Mouse (Mus musculus): ENCODE data around the gene Serpina11. TPM values are rescaled to one million over a fixed set of nuclear protein-coding genes. Genes with fewer than 3 reads are reported as not detected.
A peak's percentile ranks its signal among the peaks of the same experiment; 100 is the strongest.

The Serpina11 gene
- polyA plus RNA-seq, 1 experiment from 2014 or later, result not detected

DNA sequence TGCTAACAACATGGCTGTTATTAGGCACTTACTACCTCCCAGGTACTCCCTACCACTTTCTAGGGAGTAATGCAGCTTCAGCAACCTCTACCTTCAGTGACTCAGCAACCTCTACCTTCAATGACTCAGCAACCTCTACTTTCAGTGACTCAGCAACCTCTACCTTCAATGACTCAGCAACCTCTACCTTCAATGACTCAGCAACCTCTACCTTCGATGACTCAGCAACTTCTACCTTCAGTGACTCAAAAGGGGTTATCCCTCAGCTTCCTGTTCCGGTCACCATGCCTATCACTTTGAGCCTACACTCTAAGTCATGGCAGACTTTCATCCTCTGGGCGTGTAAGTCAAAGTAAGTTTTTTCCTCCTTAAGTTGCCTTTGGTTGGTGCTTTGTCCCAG, 10.8 kb upstream of the Serpina11 start:
- ATAC-seq (replicated peaks; ENCODE audit: low FRiP score), result no peak
- Histone ChIP-seq H3K9me3 (ENCODE audit: control insufficient read depth, low read length) (no peaks in the 10 kb centered on the region), H3K4me3 (ENCODE audit: low read depth, low read length) (no peak overlapping the region), H3K36me3 (ENCODE audit: control insufficient read depth, insufficient read depth, low read length) (no peaks in the 10 kb centered on the region), H3K4me1 (replicated peaks; ENCODE audit: control insufficient read depth, insufficient read depth, low read length) (no peaks in the 10 kb centered on the region), H3K27me3 (ENCODE audit: control insufficient read depth, insufficient read depth, low read length) (no peaks in the 10 kb centered on the region), H3K4me2 (ENCODE audit: low read depth, low read length, severe bottlenecking) (no peak overlapping the region), H3K9ac (ENCODE audit: low read length) (no peak overlapping the region), H3K27ac (ENCODE audit: low read depth, low read length) (no peak overlapping the region)
- WGBS, result 86% methylated on average over 3 of the region's 3 CpGs
- no peak for DNase-seq (ENCODE audit: low spot score)

DNA sequence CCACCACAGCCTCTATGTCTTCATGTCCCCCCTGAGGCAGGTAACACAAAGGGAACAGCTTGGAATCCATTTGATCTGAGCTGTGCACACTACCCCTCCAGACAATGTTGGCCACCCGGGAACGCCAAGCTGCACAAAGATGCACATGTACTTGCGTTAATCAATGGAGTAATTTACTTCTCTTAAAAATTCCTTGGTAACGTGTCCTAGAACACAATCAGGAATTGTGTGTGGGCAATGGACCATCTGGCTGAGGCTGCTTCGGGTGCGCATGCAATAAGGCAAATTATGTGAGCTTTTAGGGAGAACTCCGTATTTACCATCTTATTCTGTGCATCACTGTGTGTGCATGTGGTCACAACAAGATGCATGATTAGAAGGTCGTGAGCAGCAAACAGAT, 9.9 kb upstream of the Serpina11 start:
- Histone ChIP-seq H3K4me1 (replicated peaks; ENCODE audit: control insufficient read depth, insufficient read depth, low read length) (no peaks in the 10 kb centered on the region), H3K27me3 (ENCODE audit: control insufficient read depth, insufficient read depth, low read length) (no peaks in the 10 kb centered on the region), H3K9ac (ENCODE audit: low read length) (no peak overlapping the region), H3K36me3 (ENCODE audit: control insufficient read depth, insufficient read depth, low read length) (no peaks in the 10 kb centered on the region), H3K4me2 (ENCODE audit: low read depth, low read length, severe bottlenecking) (no peak overlapping the region), H3K27ac (ENCODE audit: low read depth, low read length) (no peak overlapping the region), H3K9me3 (ENCODE audit: control insufficient read depth, low read length) (no peaks in the 10 kb centered on the region), H3K4me3 (ENCODE audit: low read depth, low read length) (no peak overlapping the region)
- 84% methylated on average over 8 of the region's 8 CpGs for WGBS
- DNase-seq (ENCODE audit: low spot score) (no peak), ATAC-seq (replicated peaks; ENCODE audit: low FRiP score) (no peak)

DNA sequence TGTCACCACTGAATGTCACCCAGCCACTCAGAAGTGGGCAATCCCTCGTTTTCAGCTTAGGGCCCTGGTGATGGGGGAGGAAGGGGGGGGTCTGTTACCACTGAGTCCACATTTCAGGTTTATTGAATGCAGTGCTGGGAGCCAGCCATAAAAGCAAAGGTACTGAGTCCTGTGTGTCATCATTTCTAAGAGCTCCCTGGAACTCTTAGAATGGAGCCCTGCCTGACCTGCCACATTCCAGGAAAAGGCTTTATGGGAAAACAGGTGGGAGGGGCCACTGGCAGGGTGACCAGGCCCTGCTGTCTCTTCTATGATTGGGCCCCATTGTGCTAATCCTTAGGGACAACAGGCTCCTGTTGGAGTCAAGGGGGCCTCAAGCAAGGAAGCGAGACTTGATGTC, 6.8 kb upstream of the Serpina11 start:
- WGBS, result 64% methylated on average over 2 of the region's 2 CpGs
- no peak for DNase-seq (ENCODE audit: low spot score)
- Histone ChIP-seq H3K27me3 (ENCODE audit: control insufficient read depth, insufficient read depth, low read length) (no peaks in the 10 kb centered on the region), H3K36me3 (ENCODE audit: control insufficient read depth, insufficient read depth, low read length) (no peaks in the 10 kb centered on the region), H3K4me2 (ENCODE audit: low read depth, low read length, severe bottlenecking) (no peak overlapping the region), H3K9ac (ENCODE audit: low read length) (no peak overlapping the region), H3K4me1 (replicated peaks; ENCODE audit: control insufficient read depth, insufficient read depth, low read length) (no peaks in the 10 kb centered on the region), H3K27ac (ENCODE audit: low read depth, low read length) (no peak overlapping the region), H3K4me3 (ENCODE audit: low read depth, low read length) (no peak overlapping the region), H3K9me3 (ENCODE audit: control insufficient read depth, low read length) (no peaks in the 10 kb centered on the region)
- no peak for ATAC-seq (replicated peaks; ENCODE audit: low FRiP score)

DNA sequence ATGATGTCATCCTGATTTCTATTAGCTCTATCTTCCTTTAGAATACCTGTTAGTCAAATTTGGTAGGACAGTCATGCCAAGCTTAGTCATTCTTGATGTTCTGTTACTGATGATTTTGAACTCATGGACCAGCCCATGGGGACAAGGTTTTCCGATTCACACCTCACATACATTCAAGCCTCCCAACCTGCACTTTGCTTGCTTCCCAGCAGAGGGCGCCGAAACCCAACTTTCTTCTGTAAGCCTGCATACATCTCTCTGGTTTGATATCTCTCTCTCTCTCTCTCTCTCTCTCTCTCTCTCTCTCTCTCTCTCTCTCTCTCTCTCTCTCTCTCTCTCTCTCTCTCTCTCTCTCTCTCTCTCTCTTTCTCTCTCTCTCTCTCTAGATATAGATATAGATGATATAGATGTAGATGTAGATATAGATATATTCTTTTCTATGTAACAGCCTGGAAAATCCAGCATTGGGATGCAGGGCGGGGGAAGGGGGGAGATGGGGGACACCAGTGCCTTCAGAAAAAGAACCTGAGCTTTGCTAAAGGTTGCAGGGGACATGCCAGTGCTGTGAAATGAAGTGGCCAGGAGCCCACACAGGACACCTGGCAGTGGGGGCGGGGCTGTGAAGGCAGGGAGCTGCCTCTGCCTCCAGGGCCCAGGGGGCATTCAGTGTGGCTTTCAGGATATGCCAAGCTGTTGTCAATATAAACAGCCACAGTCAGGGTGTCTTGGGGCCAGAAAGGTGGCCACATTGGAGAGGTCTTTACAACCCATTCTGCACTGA, 5.7 kb upstream of the Serpina11 start:
- no peak overlapping the region for H3K9ac ChIP-seq (ENCODE audit: low read length)
- no peaks in the 10 kb centered on the region for H3K27me3 ChIP-seq (ENCODE audit: control insufficient read depth, insufficient read depth, low read length)
- 42% methylated on average over 5 of the region's 5 CpGs for WGBS
- no peak overlapping the region for H3K4me3 ChIP-seq (ENCODE audit: low read depth, low read length)
- no peak overlapping the region for H3K27ac ChIP-seq (ENCODE audit: low read depth, low read length)
- no peaks in the 10 kb centered on the region for H3K9me3 ChIP-seq (ENCODE audit: control insufficient read depth, low read length)
- ATAC-seq (replicated peaks; ENCODE audit: low FRiP score) (no peak; the same call in 1 of the 2 replicates), DNase-seq (ENCODE audit: low spot score) (peak; percentile 83)
- H3K36me3 ChIP-seq (ENCODE audit: control insufficient read depth, insufficient read depth, low read length), result no peaks in the 10 kb centered on the region
- no peaks in the 10 kb centered on the region for H3K4me1 ChIP-seq (replicated peaks; ENCODE audit: control insufficient read depth, insufficient read depth, low read length)
- H3K4me2 ChIP-seq (ENCODE audit: low read depth, low read length, severe bottlenecking), result no peak overlapping the region

DNA sequence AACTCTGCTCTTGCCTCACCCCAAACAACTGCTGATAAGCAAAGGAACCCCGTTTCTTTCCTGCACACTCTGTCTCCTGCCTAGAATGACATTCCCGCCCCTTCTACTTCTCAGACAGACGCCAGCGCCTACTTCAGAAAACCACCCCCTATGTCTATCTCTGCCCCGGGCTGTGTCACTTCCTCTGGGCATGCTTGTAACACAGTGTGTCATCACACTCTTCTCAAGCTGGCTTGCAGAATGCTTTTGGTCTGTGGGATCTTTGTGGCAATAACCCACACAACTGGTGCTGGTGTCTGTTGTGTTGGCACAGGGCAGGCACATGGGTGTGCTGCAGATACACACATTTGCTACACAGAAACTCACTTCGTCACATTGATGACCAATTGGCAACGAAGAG, 3.2 kb upstream of the Serpina11 start:
- DNase-seq (ENCODE audit: low spot score) (no peak), ATAC-seq (replicated peaks; ENCODE audit: low FRiP score) (no peak)
- no peaks in the 10 kb centered on the region for H3K36me3 ChIP-seq (ENCODE audit: control insufficient read depth, insufficient read depth, low read length)
- 84% methylated on average over 7 of the region's 7 CpGs for WGBS
- H3K27ac ChIP-seq (ENCODE audit: low read depth, low read length), result no peak overlapping the region
- no peak overlapping the region for H3K4me3 ChIP-seq (ENCODE audit: low read depth, low read length)
- no peaks in the 10 kb centered on the region for H3K9me3 ChIP-seq (ENCODE audit: control insufficient read depth, low read length)
- H3K27me3 ChIP-seq (ENCODE audit: control insufficient read depth, insufficient read depth, low read length), result no peaks in the 10 kb centered on the region
- no peak overlapping the region for H3K4me2 ChIP-seq (ENCODE audit: low read depth, low read length, severe bottlenecking)
- H3K4me1 ChIP-seq (replicated peaks; ENCODE audit: control insufficient read depth, insufficient read depth, low read length), result no peaks in the 10 kb centered on the region
- no peak overlapping the region for H3K9ac ChIP-seq (ENCODE audit: low read length)

DNA sequence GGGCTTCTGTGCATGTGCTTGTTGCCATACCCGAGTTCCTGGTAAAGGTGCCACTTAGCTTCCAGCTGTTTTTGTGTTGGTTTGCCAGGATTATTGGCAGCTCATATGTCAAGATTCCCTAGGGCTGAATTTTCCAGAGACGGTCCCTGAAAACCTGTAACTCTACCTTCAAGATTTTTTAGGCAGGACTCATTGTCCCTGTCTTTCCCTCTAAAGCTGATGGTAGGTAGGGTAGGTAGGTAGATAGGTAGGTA, 316 bp downstream of the Serpina11 start:
- Histone ChIP-seq H3K9me3 (ENCODE audit: control insufficient read depth, low read length) (no peaks in the 10 kb centered on the region), H3K27me3 (ENCODE audit: control insufficient read depth, insufficient read depth, low read length) (no peaks in the 10 kb centered on the region), H3K4me3 (ENCODE audit: low read depth, low read length) (no peak overlapping the region), H3K4me2 (ENCODE audit: low read depth, low read length, severe bottlenecking) (no peak overlapping the region), H3K9ac (ENCODE audit: low read length) (no peak overlapping the region), H3K27ac (ENCODE audit: low read depth, low read length) (no peak overlapping the region), H3K36me3 (ENCODE audit: control insufficient read depth, insufficient read depth, low read length) (no peaks in the 10 kb centered on the region), H3K4me1 (replicated peaks; ENCODE audit: control insufficient read depth, insufficient read depth, low read length) (no peaks in the 10 kb centered on the region)
- ATAC-seq (replicated peaks; ENCODE audit: low FRiP score) (no peak), DNase-seq (ENCODE audit: low spot score) (no peak)
- 70% methylated on average over 2 of the region's 2 CpGs for WGBS

DNA sequence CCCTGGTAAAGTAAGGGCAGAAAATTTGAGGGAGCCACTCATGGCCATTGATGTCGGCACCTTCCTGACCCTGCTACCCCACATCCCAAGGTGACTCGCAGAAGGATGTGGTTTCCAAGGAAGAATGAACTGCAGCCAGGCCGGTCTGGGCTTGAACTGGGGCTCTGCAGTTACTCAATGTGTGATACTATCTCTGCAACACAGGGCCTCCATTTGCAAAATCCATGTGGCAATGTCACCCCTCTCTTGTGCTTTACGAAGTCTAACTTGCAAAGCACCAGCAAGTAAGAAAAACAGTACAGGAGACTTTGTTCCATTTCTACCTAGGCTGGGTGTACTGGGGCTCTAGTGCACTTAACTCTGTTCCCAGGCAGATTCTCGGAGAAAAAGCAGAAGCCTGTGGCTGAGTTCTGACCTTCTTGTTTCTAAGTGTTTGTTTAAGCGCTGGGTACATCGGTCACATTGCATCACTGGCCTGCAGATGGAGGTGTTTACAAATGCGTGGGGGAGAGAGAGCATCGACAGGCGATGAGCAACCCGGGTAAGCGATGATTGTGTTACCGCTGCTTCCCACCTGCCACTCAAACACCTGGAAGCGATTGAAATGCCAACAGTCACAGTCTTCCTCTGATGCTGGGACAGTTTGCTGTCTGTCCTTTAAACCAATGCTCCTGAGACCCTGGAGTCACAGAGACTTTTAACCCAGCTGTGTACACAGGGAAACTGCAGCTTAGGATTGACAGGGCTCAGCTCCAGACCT, 823 bp downstream of the Serpina11 start:
- DNase-seq (ENCODE audit: low spot score) (no peak), ATAC-seq (replicated peaks; ENCODE audit: low FRiP score) (no peak)
- WGBS, result 76% methylated on average over 14 of the region's 14 CpGs

DNA sequence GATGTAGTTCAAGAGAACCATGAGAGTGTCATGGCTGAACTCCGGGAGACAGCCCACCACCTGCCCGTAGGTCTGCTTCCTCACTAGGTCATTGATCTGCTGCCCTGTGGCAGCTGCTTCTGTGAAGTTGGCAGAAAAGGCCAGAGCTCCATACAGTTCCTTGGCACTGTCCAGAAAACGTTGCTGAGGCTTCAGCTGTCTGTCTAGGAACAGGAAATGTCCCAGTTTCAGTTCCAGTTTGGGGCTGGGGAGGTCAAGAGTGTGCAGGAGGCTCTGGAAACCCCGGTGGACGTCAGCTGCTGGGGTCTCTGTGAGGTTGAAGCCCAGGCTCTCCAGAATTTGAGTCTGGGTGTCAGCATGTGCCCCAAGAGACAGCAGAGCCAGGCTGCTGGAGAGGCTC, 3.9 kb downstream of the Serpina11 start:
- H3K4me2 ChIP-seq (ENCODE audit: low read depth, low read length, severe bottlenecking), result no peak overlapping the region
- H3K36me3 ChIP-seq (ENCODE audit: control insufficient read depth, insufficient read depth, low read length), result no peaks in the 10 kb centered on the region
- no peaks in the 10 kb centered on the region for H3K4me1 ChIP-seq (replicated peaks; ENCODE audit: control insufficient read depth, insufficient read depth, low read length)
- H3K4me3 ChIP-seq (ENCODE audit: low read depth, low read length), result no peak overlapping the region
- no peak overlapping the region for H3K9ac ChIP-seq (ENCODE audit: low read length)
- no peak overlapping the region for H3K27ac ChIP-seq (ENCODE audit: low read depth, low read length)
- ATAC-seq (replicated peaks; ENCODE audit: low FRiP score) (no peak), DNase-seq (ENCODE audit: low spot score) (no peak)
- WGBS, result 75% methylated on average over 5 of the region's 5 CpGs
- no peaks in the 10 kb centered on the region for H3K9me3 ChIP-seq (ENCODE audit: control insufficient read depth, low read length)
- no peaks in the 10 kb centered on the region for H3K27me3 ChIP-seq (ENCODE audit: control insufficient read depth, insufficient read depth, low read length)

More for the DNA sequence above, 823 bp downstream of the Serpina11 start:
- no peaks in the 10 kb centered on the region for H3K27me3 ChIP-seq (ENCODE audit: control insufficient read depth, insufficient read depth, low read length)
- no peak overlapping the region for H3K4me3 ChIP-seq (ENCODE audit: low read depth, low read length)
- H3K9ac ChIP-seq (ENCODE audit: low read length), result no peak overlapping the region
- H3K4me2 ChIP-seq (ENCODE audit: low read depth, low read length, severe bottlenecking), result no peak overlapping the region
- no peaks in the 10 kb centered on the region for H3K36me3 ChIP-seq (ENCODE audit: control insufficient read depth, insufficient read depth, low read length)
- H3K4me1 ChIP-seq (replicated peaks; ENCODE audit: control insufficient read depth, insufficient read depth, low read length), result no peaks in the 10 kb centered on the region
- no peaks in the 10 kb centered on the region for H3K9me3 ChIP-seq (ENCODE audit: control insufficient read depth, low read length)
- H3K27ac ChIP-seq (ENCODE audit: low read depth, low read length), result no peak overlapping the region

DNA sequence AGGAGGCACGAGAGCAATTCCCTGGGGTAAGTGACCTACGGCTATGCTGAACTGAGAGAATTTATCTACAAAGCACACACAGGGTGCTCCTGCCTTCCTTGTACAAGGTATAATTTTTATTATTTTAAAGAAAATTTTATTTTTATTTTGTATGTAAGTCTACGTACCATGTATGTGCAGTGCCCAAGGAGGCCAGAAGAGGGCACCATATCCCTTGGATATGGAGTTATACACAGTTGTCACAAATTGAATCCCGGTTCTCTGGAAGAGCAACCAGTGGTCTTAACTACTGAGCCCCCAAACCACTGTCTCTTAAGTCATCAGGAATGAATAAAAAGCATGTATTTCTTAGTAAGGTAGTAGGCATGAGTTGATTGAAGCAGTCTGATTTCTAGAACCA, 4.8 kb downstream of the Serpina11 start:
- no peak overlapping the region for H3K27ac ChIP-seq (ENCODE audit: low read depth, low read length)
- DNase-seq (ENCODE audit: low spot score), result no peak
- no peak overlapping the region for H3K4me2 ChIP-seq (ENCODE audit: low read depth, low read length, severe bottlenecking)
- H3K9ac ChIP-seq (ENCODE audit: low read length), result no peak overlapping the region
- no peak for ATAC-seq (replicated peaks; ENCODE audit: low FRiP score)
- H3K36me3 ChIP-seq (ENCODE audit: control insufficient read depth, insufficient read depth, low read length), result no peaks in the 10 kb centered on the region
- H3K9me3 ChIP-seq (ENCODE audit: control insufficient read depth, low read length), result no peaks in the 10 kb centered on the region
- no peaks in the 10 kb centered on the region for H3K4me1 ChIP-seq (replicated peaks; ENCODE audit: control insufficient read depth, insufficient read depth, low read length)
- WGBS, result 70% methylated on average over 4 of the region's 4 CpGs
- no peaks in the 10 kb centered on the region for H3K27me3 ChIP-seq (ENCODE audit: control insufficient read depth, insufficient read depth, low read length)
- no peak overlapping the region for H3K4me3 ChIP-seq (ENCODE audit: low read depth, low read length)
